Mouse (Mus musculus): ENCODE results near the gene Unc5a. TPM values are rescaled to one million over a fixed set of nuclear protein-coding genes. Genes with fewer than 3 reads are reported as not detected.

Unc5a gene
- polyA plus RNA-seq (2012; rRNA removed) (3.3 and 3.9 TPM in 2 replicates), polyA plus RNA-seq (2014; fragmentation: Nextera tagmentation; extraction: Ambion mirVana) (1.2 and 2.2 TPM in 2 replicates)

DNA sequence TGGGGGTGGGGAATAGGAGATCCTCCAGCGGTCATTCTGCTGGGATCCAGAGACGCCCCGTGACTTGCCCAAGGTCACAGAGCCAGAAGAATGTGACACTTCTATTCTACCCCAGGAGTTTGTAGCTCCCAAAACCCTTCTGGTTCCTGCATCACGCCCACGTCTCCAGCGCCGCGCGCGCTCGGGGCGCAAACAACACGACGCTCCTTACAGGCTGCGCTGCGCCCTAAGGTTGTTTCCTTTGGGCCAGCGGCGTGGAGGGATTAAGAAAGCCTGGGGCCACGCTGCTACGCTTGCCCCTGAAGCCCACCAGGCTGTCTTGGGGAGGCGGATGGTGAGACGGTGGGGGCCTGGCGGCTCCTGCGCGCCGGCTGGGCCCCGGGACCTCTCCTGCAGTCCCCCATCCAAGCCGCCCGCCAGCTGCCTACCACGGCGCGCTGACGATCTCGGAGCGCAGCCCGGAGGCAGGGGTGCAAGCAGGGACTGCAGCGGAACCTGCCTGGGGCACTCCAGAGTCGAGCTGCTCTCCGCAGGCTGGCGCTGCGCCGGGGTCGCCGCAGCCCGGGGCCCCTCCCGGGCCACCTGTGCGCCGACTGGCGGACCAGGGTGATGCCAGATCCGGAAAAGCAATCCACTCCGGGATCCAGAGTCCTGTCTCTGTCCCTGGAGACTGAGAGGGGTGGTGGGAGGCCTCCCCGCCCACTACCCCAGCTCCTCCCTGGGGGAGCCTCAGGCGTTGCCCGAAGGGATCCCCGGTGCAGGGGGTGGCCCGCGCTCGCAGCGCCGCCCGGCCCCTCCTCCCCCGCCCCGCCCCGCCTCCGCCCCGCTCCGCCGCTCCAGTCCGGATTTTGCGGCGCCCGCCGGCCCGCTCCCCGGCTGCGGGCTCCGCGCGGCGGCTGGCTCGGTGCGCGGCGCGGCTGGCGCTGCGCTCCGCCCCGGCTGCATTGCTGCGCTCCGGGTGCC lies at the start of gene Unc5a:
TSS of gene Unc5a (plus strand) at position 881 of the 963 bp plus-strand sequence.
- peak; percentile 64; the same call in 1 of the 2 replicates for ATAC-seq (ENCODE audit: low FRiP score, low read depth)
- no peak for TF ChIP-seq POLR2A (IDR thresholded peaks at IDR 0.05; ENCODE audit: borderline replicate concordance, extremely low read depth, insufficient read depth, insufficient read length)
- WGBS: under 1% methylated on average over 52 of the region's 91 CpGs

DNA sequence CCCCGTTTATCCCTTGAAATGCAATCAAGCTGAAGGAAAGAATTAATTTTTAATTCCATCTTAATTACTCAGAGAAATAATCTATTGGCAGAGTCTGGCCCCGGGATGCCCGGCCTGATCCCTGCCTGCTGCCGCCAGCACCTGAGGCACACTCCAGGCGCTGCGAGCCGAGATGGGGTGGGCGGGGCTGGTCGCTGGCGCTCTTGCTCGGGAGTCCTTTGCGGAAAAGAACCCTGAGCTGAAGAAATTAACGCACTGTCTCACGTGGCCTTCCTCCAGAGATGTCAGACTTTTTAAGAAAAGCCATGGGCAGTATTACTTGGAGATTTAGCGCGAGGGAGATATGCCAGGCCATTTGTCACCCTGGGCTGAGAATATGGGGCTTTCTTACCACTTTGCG lies 37.2 kb upstream of the Unc5a start:
- WGBS: 3% methylated on average over 17 of the region's 17 CpGs
- TF ChIP-seq POLR2A (IDR thresholded peaks at IDR 0.05; ENCODE audit: borderline replicate concordance, extremely low read depth, insufficient read depth, insufficient read length): no peak
- DNase-seq (ENCODE audit: low spot score): no peak
- Histone ChIP-seq H3K4me2 (replicated peaks; ENCODE audit: low read depth, low read length, severe bottlenecking) (no peak overlapping the region), H3K9ac (ENCODE audit: low read depth, low read length, severe bottlenecking) (no peak overlapping the region), H3K4me3 (replicated peaks; ENCODE audit: low read length) (no peak overlapping the region), H3K27me3 (ENCODE audit: control insufficient read depth, insufficient read depth, low read length) (peaks cover 20% of the 10 kb centered on the region), H3K36me3 (ENCODE audit: control insufficient read depth, insufficient read depth, low read length) (no peaks in the 10 kb centered on the region), H3K4me1 (ENCODE audit: control insufficient read depth, insufficient read depth, low read length) (0 out of 2 replicates have a peak, but pooled peaks cover 5% of the 10 kb centered on the region), H3K9me3 (ENCODE audit: control insufficient read depth, low read length) (peaks cover 7% of the 10 kb centered on the region), H3K27ac (replicated peaks; ENCODE audit: low read depth, low read length) (no peak overlapping the region)
- no peak for ATAC-seq (ENCODE audit: low FRiP score, low read depth)

More for the DNA sequence above, at the start of gene Unc5a:
- Histone ChIP-seq H3K9ac (ENCODE audit: low read depth, low read length, severe bottlenecking) (peak within 1 kb of the TSS; percentile 48; the same call in 1 of the 2 replicates), H3K36me3 (ENCODE audit: control insufficient read depth, insufficient read depth, low read length) (no peaks in the 10 kb centered on the region), H3K9me3 (ENCODE audit: control insufficient read depth, low read length) (no peaks in the 10 kb centered on the region), H3K4me1 (ENCODE audit: control insufficient read depth, insufficient read depth, low read length) (peaks cover 3% of the 10 kb centered on the region; the same call in 1 of the 2 replicates), H3K4me2 (replicated peaks; ENCODE audit: low read depth, low read length, severe bottlenecking) (peak within 1 kb of the TSS; percentile 100), H3K27ac (replicated peaks; ENCODE audit: low read depth, low read length) (no peak within 1 kb of the TSS), H3K4me3 (replicated peaks; ENCODE audit: low read length) (peak within 1 kb of the TSS; percentile 55), H3K27me3 (ENCODE audit: control insufficient read depth, insufficient read depth, low read length) (peaks cover 82% of the 10 kb centered on the region)
- peak; percentile 58 for DNase-seq (ENCODE audit: low spot score)

DNA sequence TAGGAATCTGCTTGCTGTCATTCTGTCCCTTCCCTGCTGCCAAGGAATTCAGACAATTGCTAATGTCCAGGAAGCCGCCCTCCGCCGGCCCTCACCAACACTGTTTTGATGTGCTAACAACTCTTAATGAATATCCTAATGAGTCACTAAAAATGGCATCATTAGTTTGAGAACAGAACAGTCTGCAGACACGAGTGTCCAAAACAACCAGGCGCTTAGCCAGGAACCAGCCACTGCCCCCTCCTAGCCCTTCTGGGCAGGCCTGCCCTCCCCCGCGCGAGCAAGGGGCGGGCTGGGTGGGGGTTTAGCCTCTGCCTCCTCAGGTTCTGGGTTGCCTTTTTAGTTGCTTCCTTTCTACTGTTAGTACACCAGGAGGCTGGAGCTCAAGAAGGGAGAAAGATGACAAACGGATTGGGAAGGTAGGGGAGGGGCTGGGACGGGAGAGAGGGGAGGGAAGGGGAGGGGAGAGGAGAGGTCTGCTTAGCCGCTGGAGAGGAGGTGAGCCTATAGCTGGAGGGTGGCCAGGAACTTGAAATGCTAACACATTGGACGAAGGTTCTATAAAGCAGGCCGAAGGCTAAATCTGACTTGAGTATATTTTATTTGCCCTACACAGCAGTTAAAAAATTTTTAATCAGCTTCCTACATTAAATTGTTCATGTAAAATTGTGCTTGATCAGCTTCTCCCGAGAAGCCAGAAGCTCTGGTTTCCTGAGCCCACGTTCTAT lies 36.2 kb upstream of the Unc5a start:
- peaks cover 7% of the 10 kb centered on the region for H3K9me3 ChIP-seq (ENCODE audit: control insufficient read depth, low read length)
- no peaks in the 10 kb centered on the region for H3K36me3 ChIP-seq (ENCODE audit: control insufficient read depth, insufficient read depth, low read length)
- no peak overlapping the region for H3K9ac ChIP-seq (ENCODE audit: low read depth, low read length, severe bottlenecking)
- peaks cover 20% of the 10 kb centered on the region for H3K27me3 ChIP-seq (ENCODE audit: control insufficient read depth, insufficient read depth, low read length)
- 9% methylated on average over 16 of the region's 16 CpGs for WGBS
- 0 out of 2 replicates have a peak, but pooled peaks cover 5% of the 10 kb centered on the region for H3K4me1 ChIP-seq (ENCODE audit: control insufficient read depth, insufficient read depth, low read length)
- no peak overlapping the region for H3K4me3 ChIP-seq (replicated peaks; ENCODE audit: low read length)
- no peak overlapping the region for H3K4me2 ChIP-seq (replicated peaks; ENCODE audit: low read depth, low read length, severe bottlenecking)
- ATAC-seq (ENCODE audit: low FRiP score, low read depth) (peak; percentile 50; the same call in 1 of the 2 replicates), DNase-seq (ENCODE audit: low spot score) (peak; percentile 73)
- no peak overlapping the region for H3K27ac ChIP-seq (replicated peaks; ENCODE audit: low read depth, low read length)
- no peak for TF ChIP-seq POLR2A (IDR thresholded peaks at IDR 0.05; ENCODE audit: borderline replicate concordance, extremely low read depth, insufficient read depth, insufficient read length)

DNA sequence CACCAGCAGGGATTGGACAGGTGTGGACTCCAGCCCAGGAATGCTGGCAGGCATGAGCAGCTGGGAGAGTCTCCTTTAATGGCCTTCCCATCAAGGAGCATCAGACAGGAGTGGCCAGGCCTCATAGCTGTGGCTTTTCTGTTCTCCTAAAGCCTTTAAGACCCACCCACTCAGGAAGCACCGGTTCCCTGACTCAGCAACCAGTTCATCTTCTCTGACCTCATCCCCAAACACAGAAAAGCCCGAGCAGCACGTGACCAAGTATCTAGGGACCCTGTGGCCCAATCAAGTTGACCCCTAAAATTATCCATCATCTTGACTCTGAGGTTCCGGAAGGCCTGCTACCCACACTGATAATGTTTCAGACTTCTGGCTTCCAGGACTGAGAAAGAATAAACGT lies 32.6 kb upstream of the Unc5a start:
- H3K4me2 ChIP-seq (replicated peaks; ENCODE audit: low read depth, low read length, severe bottlenecking): no peak overlapping the region
- H3K27me3 ChIP-seq (ENCODE audit: control insufficient read depth, insufficient read depth, low read length): peaks cover 12% of the 10 kb centered on the region; the same call in 1 of the 2 replicates
- no peaks in the 10 kb centered on the region for H3K36me3 ChIP-seq (ENCODE audit: control insufficient read depth, insufficient read depth, low read length)
- H3K4me1 ChIP-seq (ENCODE audit: control insufficient read depth, insufficient read depth, low read length): 0 out of 2 replicates have a peak, but pooled peaks cover 5% of the 10 kb centered on the region
- no peak overlapping the region for H3K9ac ChIP-seq (ENCODE audit: low read depth, low read length, severe bottlenecking)
- DNase-seq (ENCODE audit: low spot score) (no peak), ATAC-seq (ENCODE audit: low FRiP score, low read depth) (no peak)
- WGBS: 65% methylated on average over 5 of the region's 5 CpGs
- no peak overlapping the region for H3K27ac ChIP-seq (replicated peaks; ENCODE audit: low read depth, low read length)
- TF ChIP-seq POLR2A (IDR thresholded peaks at IDR 0.05; ENCODE audit: borderline replicate concordance, extremely low read depth, insufficient read depth, insufficient read length): no peak
- H3K9me3 ChIP-seq (ENCODE audit: control insufficient read depth, low read length): peaks cover 7% of the 10 kb centered on the region
- H3K4me3 ChIP-seq (replicated peaks; ENCODE audit: low read length): no peak overlapping the region

DNA sequence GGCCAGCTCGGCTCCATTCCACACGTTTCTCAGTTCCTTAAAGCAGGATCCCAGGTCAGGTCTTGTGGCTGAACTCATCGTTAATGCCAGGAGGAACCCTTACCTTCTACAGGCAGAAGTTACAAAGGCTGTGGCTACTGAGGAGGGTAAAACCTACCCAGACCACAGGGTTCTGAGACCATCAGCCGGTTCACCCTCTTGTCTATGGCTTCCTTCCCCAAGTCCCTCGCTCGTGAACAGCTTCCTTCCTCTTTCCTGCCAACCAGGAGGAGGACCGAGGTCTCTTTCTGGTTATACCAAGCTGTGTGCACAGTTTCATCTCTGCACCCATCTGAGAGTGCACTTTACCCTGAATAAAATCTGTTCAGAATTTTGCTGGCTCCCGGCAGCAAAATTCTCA lies 30.3 kb upstream of the Unc5a start:
- H3K4me1 ChIP-seq (ENCODE audit: control insufficient read depth, insufficient read depth, low read length): no peaks in the 10 kb centered on the region
- H3K27me3 ChIP-seq (ENCODE audit: control insufficient read depth, insufficient read depth, low read length): no peaks in the 10 kb centered on the region
- TF ChIP-seq POLR2A (IDR thresholded peaks at IDR 0.05; ENCODE audit: borderline replicate concordance, extremely low read depth, insufficient read depth, insufficient read length): no peak
- DNase-seq (ENCODE audit: low spot score): no peak
- 73% methylated on average over 8 of the region's 8 CpGs for WGBS
- H3K27ac ChIP-seq (replicated peaks; ENCODE audit: low read depth, low read length): no peak overlapping the region
- peaks cover 7% of the 10 kb centered on the region for H3K9me3 ChIP-seq (ENCODE audit: control insufficient read depth, low read length)
- no peak overlapping the region for H3K4me2 ChIP-seq (replicated peaks; ENCODE audit: low read depth, low read length, severe bottlenecking)
- no peak overlapping the region for H3K4me3 ChIP-seq (replicated peaks; ENCODE audit: low read length)
- no peaks in the 10 kb centered on the region for H3K36me3 ChIP-seq (ENCODE audit: control insufficient read depth, insufficient read depth, low read length)
- H3K9ac ChIP-seq (ENCODE audit: low read depth, low read length, severe bottlenecking): no peak overlapping the region
- no peak for ATAC-seq (ENCODE audit: low FRiP score, low read depth)

All from limb, embryonic 14.5 days (tissue).